Mouse (Mus musculus): Measurements from ENCODE around the gene Radil.

- TF ChIP-seq CTCF (IDR thresholded peaks at IDR 0.05; ENCODE audit: extremely low read depth, insufficient read length, insufficient replicate concordance, low read depth, low read length) (no peak), POLR2A (IDR thresholded peaks at IDR 0.05; ENCODE audit: low read depth, low read length) (no peak)
Observed at GRCm38 (mm10) chr5:142535388-142535787, 15.5 kb downstream of the Radil start.
